Mouse (Mus musculus) lung, postnatal 0 days (tissue): ENCODE results near the gene Dcaf12.

Experiments
- CTCF ChIP-seq: IDR thresholded peaks from 2 replicates; pipeline ENCODE4 v1.5.1; 2016; ENCODE audit warnings: antibody characterized with exemption, mild to moderate bottlenecking
- EP300 ChIP-seq: IDR thresholded peaks from 2 replicates; pipeline ENCODE4 v1.6.1; 2016; ENCODE audit warnings: antibody characterized with exemption, mild to moderate bottlenecking, control low read depth

DNA sequence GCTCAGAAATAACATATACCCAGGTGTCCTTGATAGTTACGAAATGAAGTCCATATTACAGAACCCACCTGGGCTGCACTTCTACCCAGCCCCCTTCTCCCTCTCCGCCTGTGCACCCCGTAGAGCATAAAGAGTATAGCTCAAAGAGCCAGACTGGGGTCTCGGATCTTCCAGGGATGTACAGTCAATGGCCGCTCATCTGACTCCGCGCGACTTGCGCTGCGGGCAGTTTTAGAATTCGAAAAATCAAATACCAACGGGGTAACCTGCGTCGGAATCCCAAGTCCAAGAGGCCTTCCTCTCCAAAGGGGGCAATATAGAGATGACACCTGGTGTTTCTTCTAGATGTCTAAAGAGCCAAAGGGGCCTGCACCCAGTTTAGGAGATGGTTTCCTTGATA, 967 bp downstream of the Dcaf12 start:
- TF ChIP-seq CTCF (no peak), EP300 (no peak)
